Mouse (Mus musculus): Measurements from ENCODE around the gene Rapsn. TPM values are rescaled to one million over a fixed set of nuclear protein-coding genes. Genes with fewer than 3 reads are reported as not detected.

Rapsn gene
- polyA plus RNA-seq, 1 experiment from 2014 or later = 0.57 TPM

- WGBS = 93% methylated on average over 1 of the region's 1 CpGs
- no peak overlapping the region for H3K4me2 ChIP-seq (ENCODE audit: low read length)
- H3K4me3 ChIP-seq (replicated peaks; ENCODE audit: low read depth, low read length) = no peak overlapping the region
- no peak overlapping the region for H3K27ac ChIP-seq (replicated peaks; ENCODE audit: low read depth, low read length)
- no peak overlapping the region for H3K9ac ChIP-seq (replicated peaks; ENCODE audit: low read length)
- ATAC-seq (ENCODE audit: low FRiP score, low TSS enrichment) (no peak), DNase-seq (no peak)
- H3K27me3 ChIP-seq (ENCODE audit: control insufficient read depth, insufficient read depth, low read length) = no peaks in the 10 kb centered on the region
- H3K4me1 ChIP-seq (ENCODE audit: control insufficient read depth, insufficient read depth, low read length) = no peaks in the 10 kb centered on the region
- H3K9me3 ChIP-seq (ENCODE audit: control insufficient read depth, low read length) = no peaks in the 10 kb centered on the region
- peaks cover 12% of the 10 kb centered on the region for H3K36me3 ChIP-seq (ENCODE audit: control insufficient read depth, insufficient read depth, low read length)
Measured at GRCm38 (mm10) chr2:91023956-91024355, 11.5 kb upstream of the Rapsn start.

GRCm38 (mm10) chr2:91025081-91025516 lies 10.3 kb upstream of the Rapsn start:
- DNase-seq (no peak), ATAC-seq (ENCODE audit: low FRiP score, low TSS enrichment) (no peak)
- Histone ChIP-seq H3K9ac (replicated peaks; ENCODE audit: low read length) (no peak overlapping the region), H3K27ac (replicated peaks; ENCODE audit: low read depth, low read length) (no peak overlapping the region), H3K4me1 (ENCODE audit: control insufficient read depth, insufficient read depth, low read length) (no peaks in the 10 kb centered on the region), H3K27me3 (ENCODE audit: control insufficient read depth, insufficient read depth, low read length) (no peaks in the 10 kb centered on the region), H3K9me3 (ENCODE audit: control insufficient read depth, low read length) (no peaks in the 10 kb centered on the region), H3K4me2 (ENCODE audit: low read length) (no peak overlapping the region), H3K36me3 (ENCODE audit: control insufficient read depth, insufficient read depth, low read length) (peaks cover 5% of the 10 kb centered on the region), H3K4me3 (replicated peaks; ENCODE audit: low read depth, low read length) (no peak overlapping the region)
- 88% methylated on average over 1 of the region's 1 CpGs for WGBS

DNA sequence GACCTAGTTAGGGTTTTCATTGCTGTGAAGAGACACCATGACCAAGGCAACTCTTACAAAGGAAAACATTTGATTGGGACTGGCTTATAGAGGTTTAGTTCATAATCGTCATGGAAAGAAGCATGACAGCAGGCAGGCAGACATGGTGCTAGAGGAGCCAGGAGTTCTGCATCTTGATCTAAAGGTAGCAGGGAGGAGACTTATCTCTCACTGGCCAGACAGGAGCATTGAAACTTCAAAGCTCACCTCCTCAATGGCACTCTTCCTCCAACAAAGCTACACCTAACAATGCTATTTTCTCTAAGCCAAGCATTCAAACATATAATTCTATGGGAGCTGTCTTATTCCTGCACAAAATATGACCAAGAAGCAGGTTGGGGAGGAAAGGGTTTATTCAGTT lies 8.9 kb upstream of the Rapsn start:
- Histone ChIP-seq H3K4me3 (replicated peaks; ENCODE audit: low read depth, low read length) (no peak overlapping the region), H3K4me1 (ENCODE audit: control insufficient read depth, insufficient read depth, low read length) (no peaks in the 10 kb centered on the region), H3K27ac (replicated peaks; ENCODE audit: low read depth, low read length) (no peak overlapping the region), H3K9me3 (ENCODE audit: control insufficient read depth, low read length) (no peaks in the 10 kb centered on the region), H3K9ac (replicated peaks; ENCODE audit: low read length) (no peak overlapping the region), H3K4me2 (ENCODE audit: low read length) (no peak overlapping the region), H3K27me3 (ENCODE audit: control insufficient read depth, insufficient read depth, low read length) (no peaks in the 10 kb centered on the region), H3K36me3 (ENCODE audit: control insufficient read depth, insufficient read depth, low read length) (no peaks in the 10 kb centered on the region)
- ATAC-seq (ENCODE audit: low FRiP score, low TSS enrichment) = no peak
- DNase-seq = no peak
- WGBS = 91% methylated on average over 1 of the region's 1 CpGs

GRCm38 (mm10) chr2:91027391-91028214 lies 7.8 kb upstream of the Rapsn start:
- WGBS = 86% methylated on average over 9 of the region's 9 CpGs
- no peaks in the 10 kb centered on the region for H3K36me3 ChIP-seq (ENCODE audit: control insufficient read depth, insufficient read depth, low read length)
- no peaks in the 10 kb centered on the region for H3K4me1 ChIP-seq (ENCODE audit: control insufficient read depth, insufficient read depth, low read length)
- H3K4me2 ChIP-seq (ENCODE audit: low read length) = no peak overlapping the region
- no peaks in the 10 kb centered on the region for H3K27me3 ChIP-seq (ENCODE audit: control insufficient read depth, insufficient read depth, low read length)
- no peak overlapping the region for H3K9ac ChIP-seq (replicated peaks; ENCODE audit: low read length)
- no peak overlapping the region for H3K4me3 ChIP-seq (replicated peaks; ENCODE audit: low read depth, low read length)
- ATAC-seq (ENCODE audit: low FRiP score, low TSS enrichment) = no peak
- DNase-seq = no peak
- no peaks in the 10 kb centered on the region for H3K9me3 ChIP-seq (ENCODE audit: control insufficient read depth, low read length)
- H3K27ac ChIP-seq (replicated peaks; ENCODE audit: low read depth, low read length) = no peak overlapping the region

GRCm38 (mm10) chr2:91031216-91031615 lies 4.2 kb upstream of the Rapsn start:
- no peaks in the 10 kb centered on the region for H3K36me3 ChIP-seq (ENCODE audit: control insufficient read depth, insufficient read depth, low read length)
- WGBS = 79% methylated on average over 4 of the region's 4 CpGs
- H3K27ac ChIP-seq (replicated peaks; ENCODE audit: low read depth, low read length) = no peak overlapping the region
- no peaks in the 10 kb centered on the region for H3K9me3 ChIP-seq (ENCODE audit: control insufficient read depth, low read length)
- no peaks in the 10 kb centered on the region for H3K27me3 ChIP-seq (ENCODE audit: control insufficient read depth, insufficient read depth, low read length)
- no peak overlapping the region for H3K4me3 ChIP-seq (replicated peaks; ENCODE audit: low read depth, low read length)
- no peak overlapping the region for H3K4me2 ChIP-seq (ENCODE audit: low read length)
- no peaks in the 10 kb centered on the region for H3K4me1 ChIP-seq (ENCODE audit: control insufficient read depth, insufficient read depth, low read length)
- no peak overlapping the region for H3K9ac ChIP-seq (replicated peaks; ENCODE audit: low read length)
- DNase-seq (no peak), ATAC-seq (ENCODE audit: low FRiP score, low TSS enrichment) (no peak)

DNA sequence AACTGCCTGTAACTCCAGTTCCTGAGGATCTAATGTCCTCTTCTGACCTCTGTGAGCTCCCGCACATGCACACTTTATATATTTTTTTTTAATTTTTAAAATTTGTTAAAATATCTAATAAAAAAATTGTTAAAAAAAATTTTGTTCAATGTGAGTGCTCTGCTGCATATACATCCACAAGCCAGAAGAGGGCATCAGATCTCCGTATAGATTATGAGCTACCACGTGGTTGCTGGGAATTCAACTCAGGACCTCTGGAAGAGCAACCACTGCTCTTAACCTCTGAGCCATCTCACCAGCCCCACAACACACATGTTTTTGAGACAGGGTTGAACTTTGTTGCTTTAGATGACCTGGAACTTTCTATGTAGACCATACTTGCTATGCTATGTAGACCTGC lies 2.4 kb upstream of the Rapsn start:
- Histone ChIP-seq H3K27me3 (ENCODE audit: control insufficient read depth, insufficient read depth, low read length) (no peaks in the 10 kb centered on the region), H3K9me3 (ENCODE audit: control insufficient read depth, low read length) (no peaks in the 10 kb centered on the region), H3K9ac (replicated peaks; ENCODE audit: low read length) (no peak overlapping the region), H3K36me3 (ENCODE audit: control insufficient read depth, insufficient read depth, low read length) (no peaks in the 10 kb centered on the region), H3K27ac (replicated peaks; ENCODE audit: low read depth, low read length) (no peak overlapping the region), H3K4me2 (ENCODE audit: low read length) (no peak overlapping the region), H3K4me3 (replicated peaks; ENCODE audit: low read depth, low read length) (no peak overlapping the region), H3K4me1 (ENCODE audit: control insufficient read depth, insufficient read depth, low read length) (no peaks in the 10 kb centered on the region)
- DNase-seq = no peak
- ATAC-seq (ENCODE audit: low FRiP score, low TSS enrichment) = no peak
- WGBS = 24% methylated on average over 3 of the region's 3 CpGs

DNA sequence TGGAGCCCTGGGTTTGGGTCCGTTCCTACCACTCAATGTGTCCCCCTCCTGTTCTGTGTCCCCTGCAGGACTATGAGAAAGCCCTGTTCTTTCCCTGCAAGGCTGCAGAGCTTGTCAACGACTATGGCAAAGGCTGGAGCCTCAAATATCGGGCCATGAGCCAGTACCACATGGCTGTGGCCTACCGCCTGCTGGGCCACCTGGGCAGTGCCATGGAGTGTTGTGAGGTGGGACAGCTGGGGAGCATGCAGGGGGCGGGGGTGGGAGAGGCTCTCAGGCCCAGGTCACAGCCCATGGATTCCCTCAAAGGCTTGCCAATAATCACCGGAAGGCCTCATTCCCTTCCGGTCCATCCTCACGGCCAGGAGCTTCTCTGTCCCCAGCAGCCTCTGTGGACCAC lies 6.4 kb downstream of the Rapsn start:
- no peaks in the 10 kb centered on the region for H3K4me1 ChIP-seq (ENCODE audit: control insufficient read depth, insufficient read depth, low read length)
- H3K9ac ChIP-seq (replicated peaks; ENCODE audit: low read length) = no peak overlapping the region
- no peaks in the 10 kb centered on the region for H3K36me3 ChIP-seq (ENCODE audit: control insufficient read depth, insufficient read depth, low read length)
- WGBS = 80% methylated on average over 8 of the region's 8 CpGs
- no peak overlapping the region for H3K4me3 ChIP-seq (replicated peaks; ENCODE audit: low read depth, low read length)
- H3K27ac ChIP-seq (replicated peaks; ENCODE audit: low read depth, low read length) = no peak overlapping the region
- no peak for DNase-seq
- H3K4me2 ChIP-seq (ENCODE audit: low read length) = no peak overlapping the region
- no peak for ATAC-seq (ENCODE audit: low FRiP score, low TSS enrichment)
- H3K27me3 ChIP-seq (ENCODE audit: control insufficient read depth, insufficient read depth, low read length) = no peaks in the 10 kb centered on the region
- no peaks in the 10 kb centered on the region for H3K9me3 ChIP-seq (ENCODE audit: control insufficient read depth, low read length)

DNA sequence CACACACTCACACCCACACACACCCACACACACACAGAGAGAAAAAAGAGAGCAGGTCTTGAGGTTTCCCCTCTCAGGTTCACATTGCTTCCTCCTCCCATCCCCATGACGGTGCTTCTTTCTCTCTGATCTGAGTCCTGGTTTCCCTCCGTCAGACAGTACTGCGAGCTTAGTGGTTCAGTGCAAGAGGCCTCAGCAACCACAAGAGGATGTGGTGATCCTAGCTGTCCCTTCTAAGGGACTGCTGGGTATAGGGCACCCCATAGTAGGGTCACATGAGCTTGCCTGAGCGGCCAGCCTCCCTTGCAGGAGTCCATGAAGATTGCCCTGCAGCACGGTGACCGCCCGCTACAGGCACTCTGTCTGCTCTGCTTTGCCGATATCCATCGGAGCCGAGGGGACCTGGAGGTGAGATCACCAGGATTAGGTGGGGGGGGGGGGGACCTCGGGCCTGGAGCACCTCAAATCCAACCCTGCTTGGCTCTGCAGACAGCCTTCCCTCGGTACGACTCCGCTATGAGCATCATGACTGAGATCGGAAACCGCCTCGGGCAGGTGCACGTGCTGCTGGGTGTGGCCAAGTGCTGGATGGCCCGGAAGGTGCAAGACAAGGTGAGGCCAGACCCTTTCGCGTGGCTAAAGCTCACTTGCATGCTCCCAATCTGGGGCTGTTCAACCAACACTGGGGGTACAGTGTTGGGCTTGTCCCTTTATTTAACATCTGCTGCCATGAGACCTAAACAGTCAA lies 7.4 kb downstream of the Rapsn start:
- ATAC-seq (ENCODE audit: low FRiP score, low TSS enrichment) = no peak
- Histone ChIP-seq H3K27me3 (ENCODE audit: control insufficient read depth, insufficient read depth, low read length) (no peaks in the 10 kb centered on the region), H3K9me3 (ENCODE audit: control insufficient read depth, low read length) (no peaks in the 10 kb centered on the region), H3K4me3 (replicated peaks; ENCODE audit: low read depth, low read length) (no peak overlapping the region), H3K4me1 (ENCODE audit: control insufficient read depth, insufficient read depth, low read length) (no peaks in the 10 kb centered on the region), H3K27ac (replicated peaks; ENCODE audit: low read depth, low read length) (no peak overlapping the region), H3K9ac (replicated peaks; ENCODE audit: low read length) (no peak overlapping the region), H3K4me2 (ENCODE audit: low read length) (no peak overlapping the region), H3K36me3 (ENCODE audit: control insufficient read depth, insufficient read depth, low read length) (no peaks in the 10 kb centered on the region)
- DNase-seq = no peak
- 74% methylated on average over 21 of the region's 21 CpGs for WGBS

DNA sequence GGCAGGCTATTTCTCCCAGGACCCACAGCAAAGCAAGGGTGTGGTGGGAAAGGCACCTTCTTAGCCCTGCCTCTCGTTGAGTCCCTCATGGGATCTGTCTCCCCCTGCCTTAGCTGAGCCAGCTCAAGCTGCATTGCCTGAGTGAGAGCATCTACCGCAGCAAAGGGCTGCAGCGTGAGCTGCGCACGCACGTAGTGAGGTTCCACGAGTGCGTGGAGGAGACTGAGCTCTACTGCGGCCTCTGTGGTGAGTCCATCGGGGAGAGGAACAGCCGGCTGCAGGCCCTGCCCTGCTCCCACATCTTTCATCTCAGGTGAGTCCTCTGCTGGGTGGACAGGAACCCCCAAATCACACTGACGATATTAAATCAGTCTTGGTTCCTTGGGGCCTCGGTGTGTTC lies 9.3 kb downstream of the Rapsn start:
- Histone ChIP-seq H3K4me1 (ENCODE audit: control insufficient read depth, insufficient read depth, low read length) (no peaks in the 10 kb centered on the region), H3K27ac (replicated peaks; ENCODE audit: low read depth, low read length) (no peak overlapping the region), H3K36me3 (ENCODE audit: control insufficient read depth, insufficient read depth, low read length) (no peaks in the 10 kb centered on the region), H3K4me2 (ENCODE audit: low read length) (no peak overlapping the region), H3K4me3 (replicated peaks; ENCODE audit: low read depth, low read length) (no peak overlapping the region), H3K27me3 (ENCODE audit: control insufficient read depth, insufficient read depth, low read length) (no peaks in the 10 kb centered on the region), H3K9me3 (ENCODE audit: control insufficient read depth, low read length) (no peaks in the 10 kb centered on the region), H3K9ac (replicated peaks; ENCODE audit: low read length) (no peak overlapping the region)
- no peak for ATAC-seq (ENCODE audit: low FRiP score, low TSS enrichment)
- DNase-seq = no peak
- 87% methylated on average over 13 of the region's 13 CpGs for WGBS

Measured in midbrain, embryonic 14.5 days (tissue).